Mouse (Mus musculus) MEL (cell line): ENCODE data around the gene Mrpl2. TPM values are rescaled to one million over a fixed set of nuclear protein-coding genes. Genes with fewer than 3 reads are reported as not detected.

Experiments used
- DNase-seq: peaks from one replicate; pipeline ENCODE4 v3.0.0; 2011; ENCODE audit warnings: low read depth, low spot score
- H3K27ac ChIP-seq: 2 replicates; pipeline ENCODE4 v1.5.1; 2012; ENCODE audit warnings: low read depth, mild to moderate bottlenecking, control low read depth, low read length, moderate library complexity; ENCODE audit not compliant: control insufficient read depth
- H3K27me3 ChIP-seq, 2 experiments: fragments of 150-350 bp in 1 of 2; sonication (generic) in 1 of 2; 2 replicates each; pipeline ENCODE4 v1.6.1; 2012; ENCODE audit warnings: low read length in 2 of 2, mild to moderate bottlenecking in 2 of 2, improper control_type of control experiment in 1 of 2, moderate library complexity in 1 of 2; ENCODE audit not compliant: insufficient read depth in 2 of 2, control insufficient read depth in 1 of 2
- H3K36me3 ChIP-seq, 2 experiments: 2 replicates each; pipeline ENCODE4 v1.6.1; 2012 to 2014; ENCODE audit warnings: low read length in 2 of 2, improper control_type of control experiment in 1 of 2, inconsistent platforms in 1 of 2, mild to moderate bottlenecking in 1 of 2; ENCODE audit not compliant: insufficient read depth in 2 of 2, control insufficient read depth in 1 of 2
- H3K4me1 ChIP-seq, 2 experiments: fragments of 150-350 bp in 1 of 2; sonication (generic) in 1 of 2; 2 replicates each; pipeline ENCODE4 v1.6.1; 2012; ENCODE audit warnings: low read length in 2 of 2, improper control_type of control experiment in 1 of 2, mild to moderate bottlenecking in 1 of 2; ENCODE audit not compliant: insufficient read depth in 2 of 2, control insufficient read depth in 1 of 2
- H3K4me3 ChIP-seq, 2 experiments: fragments of 150-350 bp in 1 of 2; sonication (generic) in 1 of 2; 2 replicates each; pipeline ENCODE4 v1.5.1; 2012; ENCODE audit warnings: low read depth in 2 of 2, low read length in 2 of 2, mild to moderate bottlenecking in 2 of 2, moderate library complexity in 2 of 2, control low read depth in 1 of 2, improper control_type of control experiment in 1 of 2; ENCODE audit not compliant: control insufficient read depth in 1 of 2, insufficient read depth in 1 of 2
- H3K79me2 ChIP-seq: 2 replicates; pipeline ENCODE4 v1.6.1; 2012; ENCODE audit warnings: mild to moderate bottlenecking, low read length, moderate library complexity; ENCODE audit not compliant: control insufficient read depth, poor library complexity, insufficient read depth
- H3K9ac ChIP-seq: 2 replicates; pipeline ENCODE4 v1.6.1; 2012; ENCODE audit warnings: low read depth, mild to moderate bottlenecking, control low read depth, low read length, moderate library complexity; ENCODE audit not compliant: control insufficient read depth, poor library complexity, severe bottlenecking
- H3K9me3 ChIP-seq: fragments of 150-350 bp; sonication (generic); replicated peaks from 2 replicates; pipeline ENCODE4 v1.6.1; 2012; ENCODE audit warnings: mild to moderate bottlenecking, low read length, improper control_type of control experiment, moderate library complexity; ENCODE audit not compliant: insufficient read depth
- CHD2 ChIP-seq: IDR thresholded peaks from 2 replicates; pipeline ENCODE4 v1.6.1; 2011; ENCODE audit warnings: low read length, improper control_type of control experiment
- CTCF ChIP-seq, 3 experiments: IDR thresholded peaks in 2 of 3; conservative IDR thresholded peaks in 1 of 3; 2 replicates each; pipeline ENCODE4 v1.5.1; 2011 to 2012; ENCODE audit warnings: low read length in 3 of 3, low read depth in 2 of 3, mild to moderate bottlenecking in 2 of 3, improper control_type of control experiment in 1 of 3, inconsistent platforms in 1 of 3, mixed read lengths in 1 of 3, moderate library complexity in 1 of 3; ENCODE audit not compliant: control insufficient read depth in 1 of 3, insufficient read depth in 1 of 3, poor library complexity in 1 of 3, severe bottlenecking in 1 of 3
- ELF1 ChIP-seq: IDR thresholded peaks from 2 replicates; pipeline ENCODE4 v1.6.1; 2014; ENCODE audit warnings: low read depth, mild to moderate bottlenecking, inconsistent platforms, low read length, improper control_type of control experiment, moderate library complexity
- EP300 ChIP-seq, 2 experiments: IDR thresholded peaks; 2 replicates each; pipeline ENCODE4 v1.6.1; 2011; ENCODE audit warnings: improper control_type of control experiment in 2 of 2, low read length in 2 of 2, low read depth in 1 of 2, mild to moderate bottlenecking in 1 of 2
- ETS1 ChIP-seq: IDR thresholded peaks from 2 replicates; pipeline ENCODE4 v1.6.1; 2012; ENCODE audit warnings: low read depth, mild to moderate bottlenecking, inconsistent platforms, low read length, improper control_type of control experiment, moderate library complexity
- GATA1 ChIP-seq: IDR thresholded peaks from 2 replicates; pipeline ENCODE4 v1.6.1; 2011; ENCODE audit warnings: low read depth, low read length, improper control_type of control experiment
- JUND ChIP-seq: IDR thresholded peaks from 2 replicates; pipeline ENCODE4 v1.6.1; 2011; ENCODE audit warnings: low read depth, mild to moderate bottlenecking, improper control_type of control experiment, low read length
- KAT2A ChIP-seq: conservative IDR thresholded peaks from 2 replicates; pipeline ENCODE4 v1.6.1; 2012; ENCODE audit warnings: low read depth, low read length, improper control_type of control experiment, inconsistent platforms
- MAFK ChIP-seq: IDR thresholded peaks from 2 replicates; pipeline ENCODE4 v1.6.1; 2011; ENCODE audit warnings: low read depth, mild to moderate bottlenecking, low read length, improper control_type of control experiment, borderline replicate concordance
- MAX ChIP-seq: IDR thresholded peaks from 2 replicates; pipeline ENCODE4 v1.6.1; 2011; ENCODE audit warnings: low read length, improper control_type of control experiment
- MXI1 ChIP-seq: IDR thresholded peaks from 2 replicates; pipeline ENCODE4 v1.6.1; 2011; ENCODE audit warnings: mild to moderate bottlenecking, low read depth, low read length, improper control_type of control experiment
- NRF1 ChIP-seq: IDR thresholded peaks from 2 replicates; pipeline ENCODE4 v1.6.1; 2014; ENCODE audit warnings: low read depth, mild to moderate bottlenecking, inconsistent platforms, low read length, improper control_type of control experiment, moderate library complexity; ENCODE audit not compliant: poor library complexity, insufficient read depth, severe bottlenecking
- POLR2AphosphoS2 ChIP-seq: IDR thresholded peaks from 2 replicates; pipeline ENCODE4 v1.6.1; 2011; ENCODE audit warnings: low read length, improper control_type of control experiment
- POLR2AphosphoS5 ChIP-seq: IDR thresholded peaks from 2 replicates; pipeline ENCODE4 v1.6.1; 2012; ENCODE audit warnings: low read depth, borderline replicate concordance, mild to moderate bottlenecking, inconsistent platforms, low read length, moderate library complexity, mixed read lengths
- RAD21 ChIP-seq: IDR thresholded peaks from 2 replicates; pipeline ENCODE4 v1.6.1; 2011; ENCODE audit warnings: mild to moderate bottlenecking, low read depth, low read length, improper control_type of control experiment
- SIN3A ChIP-seq: IDR thresholded peaks from 2 replicates; pipeline ENCODE4 v1.6.1; 2012; ENCODE audit warnings: low read length, improper control_type of control experiment, inconsistent platforms
- SMC3 ChIP-seq: IDR thresholded peaks from 2 replicates; pipeline ENCODE4 v1.6.1; 2011; ENCODE audit warnings: low read depth, low read length, improper control_type of control experiment
- USF2 ChIP-seq, 2 experiments: IDR thresholded peaks; 2 replicates each; pipeline ENCODE4 v1.6.1; 2011 to 2012; ENCODE audit warnings: improper control_type of control experiment in 2 of 2, low read length in 2 of 2, borderline replicate concordance in 1 of 2, inconsistent platforms in 1 of 2, low read depth in 1 of 2, mild to moderate bottlenecking in 1 of 2; ENCODE audit not compliant: insufficient read depth in 1 of 2
- ZC3H11A ChIP-seq: IDR thresholded peaks from 2 replicates; pipeline ENCODE4 v1.6.1; 2012; ENCODE audit warnings: low read depth, mild to moderate bottlenecking, inconsistent platforms, low read length, improper control_type of control experiment
- ZKSCAN1 ChIP-seq: IDR thresholded peaks from 2 replicates; pipeline ENCODE4 v1.6.1; 2012; ENCODE audit warnings: low read depth, mild to moderate bottlenecking, inconsistent platforms, low read length, improper control_type of control experiment, moderate library complexity
- ZMIZ1 ChIP-seq: IDR thresholded peaks from 2 replicates; pipeline ENCODE4 v1.6.1; 2012; ENCODE audit warnings: low read depth, mild to moderate bottlenecking, inconsistent platforms, low read length, improper control_type of control experiment, moderate library complexity
- ZNF384 ChIP-seq: IDR thresholded peaks from 2 replicates; pipeline ENCODE4 v1.6.1; 2012; ENCODE audit warnings: low read depth, mild to moderate bottlenecking, inconsistent platforms, low read length, improper control_type of control experiment
- polyA plus RNA-seq, 2 experiments: library from polyadenylated mRNA; stranded (reverse) in 1 of 2; unstranded in 1 of 2; fragments of >175 nt in 1 of 2; fragments of >200 nt in 1 of 2; gene quantifications; 2 replicates each; pipeline versions ENCODE4 v1.2.1 to v1.2.4; 2012; ENCODE audit warnings: low replicate concordance in 2 of 2, low read depth in 1 of 2; ENCODE audit not compliant: insufficient read length in 2 of 2, insufficient read depth in 1 of 2, missing spikeins in 1 of 2
- total RNA-seq: library from RNA; depleted of rRNA; stranded (reverse); fragments of 300-350 nt; gene quantifications from 2 replicates; pipeline ENCODE4 v1.2.3, GENCODE M21; 2012

Gene Mrpl2
- total and polyA plus RNA-seq, 3 experiments = 207 to 237 TPM; not detected in 1

GRCm38 (mm10) chr17:46598963-46599362 is 47.1 kb upstream of the Mrpl2 start:
- Histone ChIP-seq H3K9me3 (no peaks in the 10 kb centered on the region), H3K27ac (no peak overlapping the region), H3K4me1 (no peaks in the 10 kb centered on the region; a peak in 1 of 4 replicates), H3K4me3 (no peak overlapping the region), H3K27me3 (no peaks in the 10 kb centered on the region), H3K9ac (no peak overlapping the region), H3K79me2 (no peaks in the 10 kb centered on the region), H3K36me3 (no peaks in the 10 kb centered on the region)
- no peak for DNase-seq
- TF ChIP-seq CHD2 = no peak
- no peak for TF ChIP-seq JUND
- no peak for TF ChIP-seq SIN3A
- TF ChIP-seq ELF1 = no peak
- TF ChIP-seq EP300 (IDR thresholded peaks at IDR 0.05; ENCODE audit: low read depth in 1 of 2, low read length in 2 of 2) = no peak
- no peak for TF ChIP-seq CTCF (IDR thresholded peaks at IDR 0.05 in 2 of 3, conservative IDR thresholded peaks at IDR 0.05 in 1 of 3; ENCODE audit: control insufficient read depth in 1 of 3, insufficient read depth in 1 of 3, low read depth in 2 of 3, low read length in 3 of 3, poor library complexity in 1 of 3, severe bottlenecking in 1 of 3)
- no peak for TF ChIP-seq MXI1
- no peak for TF ChIP-seq POLR2AphosphoS5
- no peak for TF ChIP-seq KAT2A
- no peak for TF ChIP-seq ETS1
- no peak for TF ChIP-seq MAX
- no peak for TF ChIP-seq ZC3H11A
- no peak for TF ChIP-seq ZKSCAN1

- no peaks in the 10 kb centered on the region; a peak in 1 of 4 replicates for H3K4me1 ChIP-seq
- H3K36me3 ChIP-seq = no peaks in the 10 kb centered on the region
- H3K27me3 ChIP-seq = no peaks in the 10 kb centered on the region
- DNase-seq = peak; percentile 51
- no peak overlapping the region for H3K9ac ChIP-seq
- TF ChIP-seq GATA1 = no peak
- TF ChIP-seq ZNF384 = 0 out of 2 replicates have a peak, but pooled peaks have one; percentile 21
- no peak for TF ChIP-seq POLR2AphosphoS2
- TF ChIP-seq ZC3H11A = peak; percentile 27; the same call in 1 of the 2 replicates
- peak; percentile 63 for TF ChIP-seq RAD21
- no peak for TF ChIP-seq USF2 (IDR thresholded peaks at IDR 0.05; ENCODE audit: borderline replicate concordance in 1 of 2, insufficient read depth in 1 of 2, low read depth in 1 of 2, low read length in 2 of 2)
- TF ChIP-seq NRF1 = no peak
- TF ChIP-seq ETS1 = no peak
- TF ChIP-seq MAFK = no peak
- peak in 1 of 3 experiments; percentile 54; a peak in 2 of 6 replicates for TF ChIP-seq CTCF (IDR thresholded peaks at IDR 0.05 in 2 of 3, conservative IDR thresholded peaks at IDR 0.05 in 1 of 3; ENCODE audit: control insufficient read depth in 1 of 3, insufficient read depth in 1 of 3, low read depth in 2 of 3, low read length in 3 of 3, poor library complexity in 1 of 3, severe bottlenecking in 1 of 3)
- TF ChIP-seq SMC3 = peak; percentile 46
- TF ChIP-seq ZMIZ1 = no peak
- H3K79me2 ChIP-seq = no peaks in the 10 kb centered on the region
- H3K9me3 ChIP-seq = no peaks in the 10 kb centered on the region
- H3K4me3 ChIP-seq = no peak overlapping the region
- H3K27ac ChIP-seq = no peak overlapping the region
These were observed 45.5 kb upstream of the Mrpl2 start for GRCm38 (mm10) chr17:46600569-46600968.
